Mouse (Mus musculus): ENCODE data around the gene Rab14. TPM values are rescaled to one million over a fixed set of nuclear protein-coding genes. Genes with fewer than 3 reads are reported as not detected.

The Rab14 gene
- polyA plus RNA-seq, 1 experiment from 2014 or later: 308 TPM

DNA sequence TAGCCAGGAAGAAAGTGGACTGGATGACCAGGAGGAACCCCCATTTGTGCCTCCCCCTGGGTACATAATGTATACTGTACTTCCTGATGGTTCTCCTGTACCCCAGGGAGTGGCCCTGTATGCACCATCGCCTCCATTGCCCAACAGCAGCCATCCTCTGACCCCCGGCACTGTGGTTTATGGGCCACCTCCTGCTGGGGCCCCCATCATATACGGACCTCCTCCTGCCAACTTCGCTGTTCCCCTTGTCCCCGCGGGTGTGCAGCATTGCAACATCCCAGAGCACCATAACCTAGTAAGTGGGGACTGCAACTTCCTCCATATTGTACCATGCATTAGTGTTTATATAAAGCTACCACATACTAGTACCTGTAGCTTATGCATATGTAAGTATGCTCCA lies 47.7 kb downstream of the Rab14 start:
- no peaks in the 10 kb centered on the region for H3K27me3 ChIP-seq (ENCODE audit: control insufficient read depth, insufficient read depth, low read length)
- H3K9ac ChIP-seq (ENCODE audit: low read depth, low read length): no peak overlapping the region
- WGBS: 83% methylated on average over 6 of the region's 6 CpGs
- H3K27ac ChIP-seq (ENCODE audit: low read depth, low read length): no peak overlapping the region
- H3K4me2 ChIP-seq (replicated peaks; ENCODE audit: low read depth, low read length): no peak overlapping the region
- no peaks in the 10 kb centered on the region for H3K4me1 ChIP-seq (ENCODE audit: control insufficient read depth, insufficient read depth, low read length)
- H3K4me3 ChIP-seq (ENCODE audit: low read length): no peak overlapping the region
- no peak for ATAC-seq (ENCODE audit: low FRiP score, low TSS enrichment)
- H3K36me3 ChIP-seq (ENCODE audit: control insufficient read depth, insufficient read depth, low read length): peaks cover 95% of the 10 kb centered on the region
- no peaks in the 10 kb centered on the region for H3K9me3 ChIP-seq (ENCODE audit: control insufficient read depth, low read length)

DNA sequence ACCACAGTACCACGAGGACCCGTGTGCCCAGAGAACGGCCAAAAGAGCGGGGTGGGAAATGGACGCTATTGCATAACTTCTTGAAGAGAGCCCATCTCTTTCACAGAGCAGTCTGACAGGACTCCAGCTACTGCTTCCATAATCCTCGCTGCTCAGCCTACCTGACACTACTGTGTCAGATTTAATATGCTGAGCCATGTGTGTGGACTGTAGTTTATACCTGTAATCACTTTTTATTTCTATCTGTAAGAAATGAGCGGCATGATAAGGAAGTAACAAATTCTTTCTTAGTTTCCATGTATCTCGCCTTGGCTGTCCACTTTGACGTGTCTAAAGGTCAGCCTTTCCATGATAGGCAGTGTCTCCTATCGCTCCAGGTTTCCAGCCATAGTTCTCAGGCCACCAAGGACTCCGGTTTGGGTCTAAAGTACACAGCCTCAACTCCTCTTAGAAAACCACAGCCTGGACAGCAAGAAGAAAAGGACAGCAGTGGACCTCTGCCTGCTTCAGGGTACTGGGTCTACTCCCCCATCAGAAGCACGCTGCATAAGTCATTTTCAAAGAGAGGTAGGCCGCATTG lies 49.5 kb downstream of the Rab14 start:
- Histone ChIP-seq H3K36me3 (ENCODE audit: control insufficient read depth, insufficient read depth, low read length) (peaks cover 95% of the 10 kb centered on the region), H3K27ac (ENCODE audit: low read depth, low read length) (no peak overlapping the region), H3K9me3 (ENCODE audit: control insufficient read depth, low read length) (no peaks in the 10 kb centered on the region), H3K27me3 (ENCODE audit: control insufficient read depth, insufficient read depth, low read length) (no peaks in the 10 kb centered on the region), H3K4me1 (ENCODE audit: control insufficient read depth, insufficient read depth, low read length) (no peaks in the 10 kb centered on the region), H3K9ac (ENCODE audit: low read depth, low read length) (no peak overlapping the region), H3K4me3 (ENCODE audit: low read length) (no peak overlapping the region), H3K4me2 (replicated peaks; ENCODE audit: low read depth, low read length) (no peak overlapping the region)
- WGBS: 94% methylated on average over 13 of the region's 13 CpGs
- no peak for ATAC-seq (ENCODE audit: low FRiP score, low TSS enrichment)

- peaks cover 96% of the 10 kb centered on the region for H3K36me3 ChIP-seq (ENCODE audit: control insufficient read depth, insufficient read depth, low read length)
These were observed 52.1 kb downstream of the Rab14 start for GRCm38 (mm10) chr2:35148806-35149205.

DNA sequence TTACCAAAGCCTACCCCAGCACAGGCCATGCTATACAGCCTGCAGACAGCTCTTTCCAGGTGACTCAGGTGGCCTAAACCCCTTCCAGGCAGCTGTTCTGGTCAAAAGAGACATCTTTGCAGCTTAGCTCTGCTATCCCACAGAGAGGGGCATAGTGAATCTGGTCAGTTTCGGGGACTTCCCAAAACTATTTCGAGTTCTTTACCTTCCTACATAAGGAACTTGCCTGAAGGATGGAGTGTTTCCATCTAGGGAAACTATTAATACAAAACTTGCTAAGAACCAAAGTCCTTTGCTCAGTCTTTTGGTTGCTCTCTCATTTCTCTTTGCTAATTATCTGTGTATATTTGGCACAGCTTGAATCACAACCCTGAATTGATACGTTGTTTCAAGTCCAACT lies 59.2 kb downstream of the Rab14 start:
- H3K36me3 ChIP-seq (ENCODE audit: control insufficient read depth, insufficient read depth, low read length): peaks cover 93% of the 10 kb centered on the region
- WGBS: 93% methylated on average over 3 of the region's 3 CpGs

More at GRCm38 (mm10) chr2:35148806-35149205, 52.1 kb downstream of the Rab14 start:
- WGBS: 94% methylated on average over 10 of the region's 10 CpGs
- H3K4me2 ChIP-seq (replicated peaks; ENCODE audit: low read depth, low read length): no peak overlapping the region
- no peak overlapping the region for H3K27ac ChIP-seq (ENCODE audit: low read depth, low read length)
- H3K27me3 ChIP-seq (ENCODE audit: control insufficient read depth, insufficient read depth, low read length): no peaks in the 10 kb centered on the region
- ATAC-seq (ENCODE audit: low FRiP score, low TSS enrichment): no peak
- H3K4me3 ChIP-seq (ENCODE audit: low read length): no peak overlapping the region
- H3K9ac ChIP-seq (ENCODE audit: low read depth, low read length): no peak overlapping the region
- H3K4me1 ChIP-seq (ENCODE audit: control insufficient read depth, insufficient read depth, low read length): no peaks in the 10 kb centered on the region
- H3K9me3 ChIP-seq (ENCODE audit: control insufficient read depth, low read length): no peaks in the 10 kb centered on the region

DNA sequence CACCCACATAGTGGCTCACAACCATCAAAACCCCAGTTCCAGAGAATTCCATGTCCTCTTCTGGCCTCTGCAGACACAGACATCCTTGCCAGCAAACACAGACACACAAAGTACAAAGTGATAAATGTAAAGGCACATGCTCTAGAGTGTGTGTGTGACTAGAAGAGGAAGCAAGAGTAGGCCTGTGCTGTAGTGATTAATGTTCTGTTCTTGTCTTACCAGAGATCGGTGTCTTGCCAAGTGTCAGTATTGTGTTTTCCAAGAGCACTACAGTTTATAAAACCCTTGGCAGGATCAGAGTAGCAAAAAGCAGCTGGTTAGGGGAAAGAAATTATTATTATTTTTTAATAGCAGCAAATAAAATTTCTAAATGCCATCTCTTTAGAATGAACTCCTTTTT lies 62.3 kb downstream of the Rab14 start:
- Histone ChIP-seq H3K4me3 (ENCODE audit: low read length) (no peak overlapping the region), H3K4me1 (ENCODE audit: control insufficient read depth, insufficient read depth, low read length) (no peaks in the 10 kb centered on the region), H3K9ac (ENCODE audit: low read depth, low read length) (no peak overlapping the region), H3K27ac (ENCODE audit: low read depth, low read length) (no peak overlapping the region), H3K36me3 (ENCODE audit: control insufficient read depth, insufficient read depth, low read length) (peaks cover 74% of the 10 kb centered on the region), H3K9me3 (ENCODE audit: control insufficient read depth, low read length) (no peaks in the 10 kb centered on the region), H3K27me3 (ENCODE audit: control insufficient read depth, insufficient read depth, low read length) (no peaks in the 10 kb centered on the region), H3K4me2 (replicated peaks; ENCODE audit: low read depth, low read length) (no peak overlapping the region)
- no peak for ATAC-seq (ENCODE audit: low FRiP score, low TSS enrichment)
- 95% methylated on average over 1 of the region's 1 CpGs for WGBS

More for the DNA sequence above, 59.2 kb downstream of the Rab14 start:
- no peak overlapping the region for H3K4me3 ChIP-seq (ENCODE audit: low read length)
- no peaks in the 10 kb centered on the region for H3K4me1 ChIP-seq (ENCODE audit: control insufficient read depth, insufficient read depth, low read length)
- H3K27me3 ChIP-seq (ENCODE audit: control insufficient read depth, insufficient read depth, low read length): no peaks in the 10 kb centered on the region
- no peak overlapping the region for H3K27ac ChIP-seq (ENCODE audit: low read depth, low read length)
- no peak overlapping the region for H3K4me2 ChIP-seq (replicated peaks; ENCODE audit: low read depth, low read length)
- no peak overlapping the region for H3K9ac ChIP-seq (ENCODE audit: low read depth, low read length)
- ATAC-seq (ENCODE audit: low FRiP score, low TSS enrichment): no peak
- no peaks in the 10 kb centered on the region for H3K9me3 ChIP-seq (ENCODE audit: control insufficient read depth, low read length)

DNA sequence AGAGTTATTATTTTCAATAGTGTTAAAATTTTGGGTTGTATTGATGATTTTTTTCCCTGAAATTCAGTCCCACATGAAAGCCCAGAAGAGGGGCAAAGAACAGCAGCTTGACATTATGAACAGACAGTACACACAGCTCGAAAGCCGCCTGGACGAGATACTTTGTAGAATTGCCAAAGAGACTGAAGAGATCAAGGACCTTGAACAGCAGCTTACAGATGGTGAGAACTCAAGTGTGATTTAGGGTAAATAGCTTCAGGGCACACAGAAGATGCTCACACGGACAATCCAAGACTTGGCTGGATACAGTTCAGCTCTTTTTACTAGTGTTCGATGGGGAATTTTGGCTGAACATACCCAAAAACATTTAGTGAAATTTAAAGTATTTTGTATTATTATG lies 67.0 kb downstream of the Rab14 start:
- Histone ChIP-seq H3K4me3 (ENCODE audit: low read length) (no peak overlapping the region), H3K4me2 (replicated peaks; ENCODE audit: low read depth, low read length) (no peak overlapping the region), H3K9me3 (ENCODE audit: control insufficient read depth, low read length) (no peaks in the 10 kb centered on the region), H3K4me1 (ENCODE audit: control insufficient read depth, insufficient read depth, low read length) (peaks cover 4% of the 10 kb centered on the region; the same call in 1 of the 2 replicates), H3K27me3 (ENCODE audit: control insufficient read depth, insufficient read depth, low read length) (no peaks in the 10 kb centered on the region), H3K9ac (ENCODE audit: low read depth, low read length) (no peak overlapping the region), H3K36me3 (ENCODE audit: control insufficient read depth, insufficient read depth, low read length) (peaks cover 37% of the 10 kb centered on the region), H3K27ac (ENCODE audit: low read depth, low read length) (no peak overlapping the region)
- ATAC-seq (ENCODE audit: low FRiP score, low TSS enrichment): no peak
- 88% methylated on average over 5 of the region's 5 CpGs for WGBS

GRCm38 (mm10) chr2:35132662-35133055 lies 68.3 kb downstream of the Rab14 start:
- H3K4me1 ChIP-seq (ENCODE audit: control insufficient read depth, insufficient read depth, low read length): peaks cover 4% of the 10 kb centered on the region; the same call in 1 of the 2 replicates
- peak overlapping the region; percentile 51 for H3K4me2 ChIP-seq (replicated peaks; ENCODE audit: low read depth, low read length)
- peak overlapping the region; percentile 81 for H3K27ac ChIP-seq (ENCODE audit: low read depth, low read length)
- no peak for ATAC-seq (ENCODE audit: low FRiP score, low TSS enrichment)
- WGBS: 3% methylated on average over 5 of the region's 5 CpGs
- peaks cover 35% of the 10 kb centered on the region for H3K36me3 ChIP-seq (ENCODE audit: control insufficient read depth, insufficient read depth, low read length)
- peak overlapping the region; percentile 50 for H3K4me3 ChIP-seq (ENCODE audit: low read length)
- H3K9me3 ChIP-seq (ENCODE audit: control insufficient read depth, low read length): no peaks in the 10 kb centered on the region
- H3K27me3 ChIP-seq (ENCODE audit: control insufficient read depth, insufficient read depth, low read length): no peaks in the 10 kb centered on the region
- peak overlapping the region; percentile 62 for H3K9ac ChIP-seq (ENCODE audit: low read depth, low read length)

- Histone ChIP-seq H3K4me1 (ENCODE audit: control insufficient read depth, insufficient read depth, low read length) (peaks cover 4% of the 10 kb centered on the region; the same call in 1 of the 2 replicates), H3K9me3 (ENCODE audit: control insufficient read depth, low read length) (no peaks in the 10 kb centered on the region), H3K9ac (ENCODE audit: low read depth, low read length) (peak overlapping the region; percentile 62), H3K4me2 (replicated peaks; ENCODE audit: low read depth, low read length) (peak overlapping the region; percentile 51), H3K36me3 (ENCODE audit: control insufficient read depth, insufficient read depth, low read length) (peaks cover 32% of the 10 kb centered on the region), H3K4me3 (ENCODE audit: low read length) (peak overlapping the region; percentile 50), H3K27ac (ENCODE audit: low read depth, low read length) (peak overlapping the region; percentile 81), H3K27me3 (ENCODE audit: control insufficient read depth, insufficient read depth, low read length) (no peaks in the 10 kb centered on the region)
- peak; percentile 99 for ATAC-seq (ENCODE audit: low FRiP score, low TSS enrichment)
- 0% methylated on average over 21 of the region's 21 CpGs for WGBS
These were observed 68.8 kb downstream of the Rab14 start for GRCm38 (mm10) chr2:35131991-35132661.

DNA sequence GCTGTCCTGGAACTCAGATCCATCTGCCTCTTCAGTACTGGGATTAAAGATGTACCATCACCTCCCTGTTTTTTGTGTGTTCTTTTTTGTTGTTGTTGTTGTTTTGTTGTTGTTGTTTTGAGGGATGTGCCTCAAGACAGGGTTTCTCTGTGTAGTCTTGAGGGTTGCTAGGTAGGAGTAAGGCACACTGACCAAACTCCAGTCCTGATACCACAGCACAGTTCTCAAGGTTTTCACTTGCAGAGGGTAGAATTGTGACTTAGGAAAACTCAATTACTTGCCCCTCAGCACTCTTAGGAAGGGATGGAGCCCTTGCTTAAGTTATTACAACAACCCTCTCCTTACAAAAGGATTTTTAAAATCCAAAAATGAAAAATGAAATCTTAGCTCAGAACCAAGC lies 69.4 kb downstream of the Rab14 start:
- Histone ChIP-seq H3K4me2 (replicated peaks; ENCODE audit: low read depth, low read length) (peak overlapping the region; percentile 51), H3K4me3 (ENCODE audit: low read length) (no peak overlapping the region), H3K36me3 (ENCODE audit: control insufficient read depth, insufficient read depth, low read length) (peaks cover 26% of the 10 kb centered on the region), H3K9me3 (ENCODE audit: control insufficient read depth, low read length) (no peaks in the 10 kb centered on the region), H3K4me1 (ENCODE audit: control insufficient read depth, insufficient read depth, low read length) (peaks cover 4% of the 10 kb centered on the region; the same call in 1 of the 2 replicates), H3K9ac (ENCODE audit: low read depth, low read length) (no peak overlapping the region), H3K27me3 (ENCODE audit: control insufficient read depth, insufficient read depth, low read length) (no peaks in the 10 kb centered on the region), H3K27ac (ENCODE audit: low read depth, low read length) (no peak overlapping the region)
- ATAC-seq (ENCODE audit: low FRiP score, low TSS enrichment): 0 out of 2 replicates have a peak, but pooled peaks have one; percentile 47
